Mouse (Mus musculus): ENCODE results near the gene Sept1.

Gene Sept1

GRCm38 (mm10) chr7:127218670-127219069 is 14.3 kb downstream of the Sept1 start:
- no peak for DNase-seq (ENCODE audit: extremely low spot score)

GRCm38 (mm10) chr7:127217901-127218642 is 14.9 kb downstream of the Sept1 start:
- DNase-seq (ENCODE audit: extremely low spot score) = no peak

GRCm38 (mm10) chr7:127217475-127217874 is 15.5 kb downstream of the Sept1 start:
- DNase-seq (ENCODE audit: extremely low spot score) = no peak

- DNase-seq (ENCODE audit: extremely low spot score) = no peak
Observed at GRCm38 (mm10) chr7:127216307-127216706, 16.6 kb downstream of the Sept1 start.

GRCm38 (mm10) chr7:127214981-127215871 is 17.7 kb downstream of the Sept1 start:
- DNase-seq (ENCODE audit: extremely low spot score) = peak; percentile 69

GRCm38 (mm10) chr7:127214521-127214920 is 18.4 kb downstream of the Sept1 start:
- no peak for DNase-seq (ENCODE audit: extremely low spot score)

GRCm38 (mm10) chr7:127213930-127214329 is 19.0 kb downstream of the Sept1 start:
- no peak for DNase-seq (ENCODE audit: extremely low spot score)

GRCm38 (mm10) chr7:127213485-127213884 is 19.4 kb downstream of the Sept1 start:
- DNase-seq (ENCODE audit: extremely low spot score) = peak; percentile 47

- no peak for DNase-seq (ENCODE audit: extremely low spot score)
Observed at GRCm38 (mm10) chr7:127212432-127213250, 20.3 kb downstream of the Sept1 start.

GRCm38 (mm10) chr7:127211014-127211745 is 21.8 kb downstream of the Sept1 start:
- DNase-seq (ENCODE audit: extremely low spot score) = no peak

GRCm38 (mm10) chr7:127210266-127210665 is 22.7 kb downstream of the Sept1 start:
- no peak for DNase-seq (ENCODE audit: extremely low spot score)

GRCm38 (mm10) chr7:127209851-127210250 is 23.1 kb downstream of the Sept1 start:
- no peak for DNase-seq (ENCODE audit: extremely low spot score)

GRCm38 (mm10) chr7:127208553-127209438 is 24.1 kb downstream of the Sept1 start, which contains the start of gene Mylpf:
TSS of gene Mylpf (plus strand) at chr7:127208890.
- DNase-seq (ENCODE audit: extremely low spot score) = peak; percentile 95

- no peak for DNase-seq (ENCODE audit: extremely low spot score)
Observed at GRCm38 (mm10) chr7:127208295-127208552, 24.7 kb downstream of the Sept1 start, which contains the start of gene Tbc1d10b. TSS of gene Tbc1d10b (minus strand) at chr7:127208468.

- peak; percentile 29 for DNase-seq (ENCODE audit: extremely low spot score)
Observed at GRCm38 (mm10) chr7:127207374-127208294, 25.3 kb downstream of the Sept1 start.

- no peak for DNase-seq (ENCODE audit: extremely low spot score)
Observed at GRCm38 (mm10) chr7:127206606-127207005, 26.3 kb downstream of the Sept1 start.

GRCm38 (mm10) chr7:127196484-127196883 is 36.4 kb downstream of the Sept1 start:
- DNase-seq (ENCODE audit: extremely low spot score) = no peak

- DNase-seq (ENCODE audit: extremely low spot score) = peak; percentile 97
Observed at GRCm38 (mm10) chr7:127195544-127196295, 37.2 kb downstream of the Sept1 start, which contains the start of gene Cd2bp2. TSS of gene Cd2bp2 (minus strand) at chr7:127196050.
